Mouse (Mus musculus): ENCODE measurements around the gene Cep126. TPM values are rescaled to one million over a fixed set of nuclear protein-coding genes. Genes with fewer than 3 reads are reported as not detected.

Cep126 gene
- total RNA-seq, 2 experiments from 2014 or later = 10.6 to 11.8 TPM

Other genes with a start within 250 kb of the Cep126 start
- 10 to 100 TPM; 79.7 to 81.0 TPM for gene Yap1, start 129.7 kb downstream of the Cep126 start, total RNA-seq (2021)
- 1 to 10 TPM; 3.7 to 7.4 TPM for gene Cfap300, start 91.5 kb downstream of the Cep126 start, total RNA-seq (2021)